Mouse (Mus musculus): ENCODE data around the gene Insyn1.

Insyn1 gene

DNA sequence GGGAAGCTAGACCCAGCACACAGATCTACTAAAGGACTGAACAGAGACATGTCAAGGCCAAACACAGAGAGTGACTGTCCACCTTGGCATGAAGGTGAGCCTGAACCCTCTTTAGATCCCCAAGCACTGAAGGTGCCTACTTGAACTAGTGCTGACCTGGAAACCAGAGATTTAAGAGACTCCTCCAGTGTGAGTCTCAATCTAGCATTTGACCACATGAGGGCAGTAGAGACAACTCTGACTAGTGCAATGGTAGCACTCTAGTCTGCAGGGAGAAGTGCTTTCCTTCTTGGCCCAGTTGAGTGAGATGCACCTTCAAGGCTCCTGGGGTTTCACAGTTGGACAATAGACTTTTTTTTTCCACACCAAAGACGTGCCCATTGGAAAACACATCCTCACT lies 46.4 kb downstream of the Insyn1 start:
- DNase-seq (ENCODE audit: low spot score): peak; percentile 54

DNA sequence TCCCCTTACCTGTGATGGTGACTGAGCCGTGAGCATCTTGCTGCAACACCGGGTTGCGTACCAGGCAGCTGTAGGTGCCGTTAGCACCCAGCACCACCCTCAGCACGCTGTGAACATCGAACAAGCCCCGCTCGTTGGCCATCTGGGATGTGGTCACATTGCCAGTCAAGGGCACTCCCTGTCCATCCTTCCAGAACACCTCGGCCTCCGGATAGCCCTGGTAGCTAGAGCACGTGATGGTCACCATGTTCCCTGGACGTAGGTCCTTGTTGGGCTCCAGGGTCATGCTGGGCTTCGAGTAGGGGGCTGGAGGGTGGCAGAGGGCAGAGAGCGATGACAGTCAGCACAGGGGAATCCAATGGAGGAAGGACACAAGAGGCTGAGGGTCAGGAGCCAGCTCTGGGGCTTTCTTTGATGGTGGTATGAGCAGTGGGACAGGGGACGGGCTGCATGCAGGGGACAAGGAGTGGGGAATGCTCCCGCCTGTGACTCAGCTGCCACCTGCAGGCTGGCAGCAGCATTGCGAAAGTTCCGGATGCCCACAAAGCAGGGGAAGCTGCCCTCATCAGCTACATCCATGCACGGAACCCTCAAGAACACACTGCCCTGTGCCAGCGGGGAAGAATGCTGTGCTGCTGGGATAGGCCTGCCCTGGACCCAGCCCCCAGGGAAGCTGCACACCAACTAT lies 47.2 kb downstream of the Insyn1 start:
- no peak for DNase-seq (ENCODE audit: low spot score)

GRCm38 (mm10) chr9:58537774-58538173 lies 49.4 kb downstream of the Insyn1 start:
- DNase-seq (ENCODE audit: low spot score): no peak

- DNase-seq (ENCODE audit: low spot score): no peak
These were observed 51.5 kb downstream of the Insyn1 start for GRCm38 (mm10) chr9:58539886-58540285.

DNA sequence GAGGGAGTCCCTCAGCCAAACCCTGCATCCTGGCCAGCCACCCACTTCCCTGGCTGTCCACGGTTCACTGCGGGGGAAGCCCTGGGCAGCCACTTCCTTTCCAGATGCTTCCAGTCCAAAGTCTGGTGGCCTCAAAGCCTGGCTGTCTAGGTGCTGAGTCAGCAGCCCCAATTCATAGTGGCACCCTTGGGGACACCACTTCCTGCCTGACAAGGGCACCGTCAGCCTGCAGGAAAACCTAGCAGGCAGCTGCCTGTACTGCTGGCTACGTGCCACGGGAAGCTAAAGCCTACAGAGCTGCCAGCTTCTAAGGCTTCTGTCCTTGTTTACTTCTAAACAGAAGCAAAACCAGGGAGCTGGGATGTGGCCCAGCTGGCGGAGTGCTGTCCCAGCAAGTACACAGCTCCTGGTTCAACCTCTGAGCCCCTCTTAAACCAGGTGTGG lies 53.5 kb downstream of the Insyn1 start:
- DNase-seq (ENCODE audit: low spot score): peak; percentile 50

- no peak for DNase-seq (ENCODE audit: low spot score)
These were observed 56.5 kb downstream of the Insyn1 start for GRCm38 (mm10) chr9:58544879-58545324.

DNA sequence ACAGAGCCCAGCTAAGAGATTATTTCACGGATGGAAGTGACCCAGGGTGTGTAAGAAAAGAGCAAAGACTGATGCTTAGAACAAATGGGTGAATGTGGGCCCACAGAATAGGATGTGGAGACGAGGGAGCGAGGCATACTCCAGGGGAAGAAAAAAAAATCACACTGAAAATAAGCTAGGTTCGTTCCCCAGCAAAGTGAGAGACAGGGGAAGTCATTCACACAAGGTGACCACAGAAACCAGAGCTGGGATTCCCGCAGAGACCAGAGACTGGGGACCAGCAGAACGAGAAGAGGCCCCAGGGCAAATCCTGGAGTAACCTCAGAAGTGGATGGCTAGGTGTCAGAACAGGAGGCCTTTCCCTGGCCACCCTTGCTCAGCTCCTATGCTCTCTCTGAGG lies 57.0 kb downstream of the Insyn1 start:
- DNase-seq (ENCODE audit: low spot score): no peak

GRCm38 (mm10) chr9:58546630-58547360 lies 58.4 kb downstream of the Insyn1 start:
- no peak for DNase-seq (ENCODE audit: low spot score)

GRCm38 (mm10) chr9:58548897-58549296 lies 60.5 kb downstream of the Insyn1 start:
- no peak for DNase-seq (ENCODE audit: low spot score)

Data from layer of hippocampus, adult 9-10 months (tissue).